Mouse (Mus musculus) cortical plate, adult 2 months (tissue): ENCODE data around the gene Slc38a1. TPM values are rescaled to one million over a fixed set of nuclear protein-coding genes. Genes with fewer than 3 reads are reported as not detected.

Experiments used
- H3K27ac ChIP-seq: fragments of 200-500 bp; 2 replicates; pipeline ENCODE4 v1.5.1; 2012; ENCODE audit warnings: low read length, control low read depth, inconsistent platforms; ENCODE audit not compliant: insufficient read depth
- H3K4me1 ChIP-seq: fragments of 200-500 bp; 2 replicates; pipeline ENCODE4 v1.6.1; 2011; ENCODE audit warnings: low read length; ENCODE audit not compliant: control insufficient read depth, insufficient read depth
- H3K4me3 ChIP-seq: fragments of 200-500 bp; 2 replicates; pipeline ENCODE4 v1.5.1; 2011; ENCODE audit warnings: mild to moderate bottlenecking, low read length, control low read depth; ENCODE audit not compliant: insufficient read depth
- CTCF ChIP-seq: fragments of 200-500 bp; IDR thresholded peaks from 2 replicates; pipeline ENCODE4 v1.5.1; 2011; ENCODE audit warnings: mild to moderate bottlenecking, control low read depth, low read length; ENCODE audit not compliant: insufficient read depth; ENCODE audit errors: extremely low read depth
- POLR2A ChIP-seq: fragments of 200-500 bp; IDR thresholded peaks from 2 replicates; pipeline ENCODE4 v1.6.1; 2011; ENCODE audit warnings: mild to moderate bottlenecking, low read length, control low read depth; ENCODE audit not compliant: insufficient read depth; ENCODE audit errors: extremely low read depth
- polyA plus RNA-seq: library from polyadenylated mRNA; depleted of rRNA; stranded (reverse); fragments of >200 nt; gene quantifications from 2 replicates; pipeline ENCODE4 v1.2.3, GENCODE M21; 2012

The Slc38a1 gene
- polyA plus RNA-seq, 1 experiment = 57.3 TPM

- Histone ChIP-seq H3K4me3 (no peak overlapping the region), H3K4me1 (no peaks in the 10 kb centered on the region), H3K27ac (no peak overlapping the region)
- no peak for TF ChIP-seq CTCF
Measured at GRCm38 (mm10) chr15:96583371-96584008, 59.2 kb downstream of the Slc38a1 start.

- no peaks in the 10 kb centered on the region for H3K4me1 ChIP-seq
- H3K27ac ChIP-seq = no peak overlapping the region
- no peak overlapping the region for H3K4me3 ChIP-seq
- TF ChIP-seq POLR2A (no peak), CTCF (no peak)
Measured at GRCm38 (mm10) chr15:96576998-96577397, 65.7 kb downstream of the Slc38a1 start.

GRCm38 (mm10) chr15:96568983-96569363 lies 73.7 kb downstream of the Slc38a1 start:
- TF ChIP-seq POLR2A (no peak), CTCF (no peak)

GRCm38 (mm10) chr15:96568271-96568982 lies 74.3 kb downstream of the Slc38a1 start:
- Histone ChIP-seq H3K27ac (no peak overlapping the region), H3K4me3 (no peak overlapping the region), H3K4me1 (no peaks in the 10 kb centered on the region)
- no peak for TF ChIP-seq CTCF
- no peak for TF ChIP-seq POLR2A

More at GRCm38 (mm10) chr15:96568983-96569363, 73.7 kb downstream of the Slc38a1 start:
- Histone ChIP-seq H3K27ac (no peak overlapping the region), H3K4me1 (no peaks in the 10 kb centered on the region), H3K4me3 (no peak overlapping the region)

- no peak for TF ChIP-seq POLR2A
- no peak for TF ChIP-seq CTCF
- Histone ChIP-seq H3K27ac (no peak overlapping the region), H3K4me3 (0 out of 2 replicates have a peak overlapping the region, but pooled peaks have one; percentile 11), H3K4me1 (no peaks in the 10 kb centered on the region)
Measured at GRCm38 (mm10) chr15:96566850-96567271, 75.9 kb downstream of the Slc38a1 start.

- Histone ChIP-seq H3K4me1 (no peaks in the 10 kb centered on the region), H3K27ac (no peak overlapping the region), H3K4me3 (no peak overlapping the region)
- TF ChIP-seq POLR2A (no peak), CTCF (no peak)
Measured at GRCm38 (mm10) chr15:96563852-96564251, 78.9 kb downstream of the Slc38a1 start.

GRCm38 (mm10) chr15:96562521-96562920 lies 80.2 kb downstream of the Slc38a1 start:
- TF ChIP-seq POLR2A = no peak
- no peak for TF ChIP-seq CTCF
- H3K4me3 ChIP-seq = no peak overlapping the region
- no peaks in the 10 kb centered on the region for H3K4me1 ChIP-seq
- no peak overlapping the region for H3K27ac ChIP-seq

- no peaks in the 10 kb centered on the region for H3K4me1 ChIP-seq
- TF ChIP-seq CTCF (no peak), POLR2A (no peak)
- H3K27ac ChIP-seq = no peak overlapping the region
- H3K4me3 ChIP-seq = no peak overlapping the region
Measured at GRCm38 (mm10) chr15:96560576-96561298, 82.0 kb downstream of the Slc38a1 start.

GRCm38 (mm10) chr15:96551569-96552380 lies 90.9 kb downstream of the Slc38a1 start:
- H3K4me1 ChIP-seq = no peaks in the 10 kb centered on the region
- H3K27ac ChIP-seq = no peak overlapping the region
- TF ChIP-seq CTCF (peak; percentile 86), POLR2A (no peak)
- H3K4me3 ChIP-seq = no peak overlapping the region

GRCm38 (mm10) chr15:96551107-96551506 lies 91.6 kb downstream of the Slc38a1 start:
- TF ChIP-seq CTCF = no peak
- no peak for TF ChIP-seq POLR2A
- Histone ChIP-seq H3K4me1 (no peaks in the 10 kb centered on the region), H3K27ac (no peak overlapping the region), H3K4me3 (no peak overlapping the region)
